Mouse (Mus musculus) intestine, postnatal 0 days (tissue): ENCODE results near the gene Stmnd1. TPM values are rescaled to one million over a fixed set of nuclear protein-coding genes. Genes with fewer than 3 reads are reported as not detected.
"Not testable (repeated sequence)": the region's sequence is repeated elsewhere in the genome, so short reads cannot be mapped to it uniquely, and the experiment has no call there.

Source experiments
- ATAC-seq: fragments of 200-750 bp; cut with Nextera tagmentation; 2 replicates; pipeline ENCODE4 v1.8.0; 2017; ENCODE audit warnings: mild to moderate bottlenecking, moderate TSS enrichment, moderate library complexity
- H3K27ac ChIP-seq: fragments of 300-500 bp; sonication (generic); 2 replicates; pipeline ENCODE4 v1.5.1; 2014; ENCODE audit warnings: mild to moderate bottlenecking, low read depth, low read length, moderate library complexity
- H3K27me3 ChIP-seq: fragments of 300-500 bp; sonication (generic); replicated peaks from 2 replicates; pipeline ENCODE4 v1.6.1; 2014; ENCODE audit warnings: low read length, mixed read lengths; ENCODE audit not compliant: control insufficient read depth, insufficient read depth
- H3K36me3 ChIP-seq: fragments of 300-500 bp; sonication (generic); 2 replicates; pipeline ENCODE4 v1.6.1; 2014; ENCODE audit warnings: mild to moderate bottlenecking, moderate library complexity; ENCODE audit not compliant: control insufficient read depth, insufficient read depth
- H3K4me1 ChIP-seq: fragments of 300-500 bp; sonication (generic); replicated peaks from 2 replicates; pipeline ENCODE4 v1.6.1; 2014; ENCODE audit warnings: antibody characterized with exemption, low read length, mixed read lengths; ENCODE audit not compliant: control insufficient read depth, insufficient read depth
- H3K4me2 ChIP-seq: fragments of 300-500 bp; sonication (generic); replicated peaks from 2 replicates; pipeline ENCODE4 v1.6.1; 2014; ENCODE audit warnings: low read depth, mild to moderate bottlenecking, moderate library complexity
- H3K4me3 ChIP-seq: fragments of 300-500 bp; sonication (generic); 2 replicates; pipeline ENCODE4 v1.5.1; 2014; ENCODE audit warnings: low read depth, low read length
- H3K9ac ChIP-seq: fragments of 300-500 bp; sonication (generic); 2 replicates; pipeline ENCODE4 v1.6.1; 2014; ENCODE audit warnings: mild to moderate bottlenecking, low read depth, low read length
- H3K9me3 ChIP-seq: fragments of 300-500 bp; sonication (generic); 2 replicates; pipeline ENCODE4 v1.6.1; 2016; ENCODE audit warnings: mixed run types; ENCODE audit not compliant: control insufficient read depth
- CTCF ChIP-seq: sonication (generic); IDR thresholded peaks from 2 replicates; pipeline ENCODE4 v1.5.1; 2016; ENCODE audit warnings: low read depth, mild to moderate bottlenecking, control low read depth, antibody characterized with exemption, moderate library complexity
- WGBS: fragments of 180-500 bp; shearing (Covaris S2); extraction: QIAGEN DNeasy Blood & Tissue Kit; methylation state at CpG from one replicate; pipeline ENCODE4 v1.1.7; 2014; 5-methylcytosine and 5-hydroxymethylcytosine counted together
- polyA plus RNA-seq: library from polyadenylated mRNA; unstranded; fragments of >200 nt; fragmentation: Nextera tagmentation; extraction: Ambion mirVana; gene quantifications from 2 replicates; pipeline ENCODE4 v1.2.1, GENCODE M21; 2015

Gene Stmnd1
- 0.42 and 0.60 TPM in 2 replicates for polyA plus RNA-seq

- H3K9me3 ChIP-seq, result no peaks in the 10 kb centered on the region
- no peak within 1 kb of the TSS for H3K9ac ChIP-seq
- ATAC-seq, result no peak
- no peak for TF ChIP-seq CTCF
- WGBS, result 29% methylated on average over 7 of the region's 8 CpGs
- no peak within 1 kb of the TSS for H3K27ac ChIP-seq
- H3K27me3 ChIP-seq, result no peaks in the 10 kb centered on the region
- peaks cover 4% of the 10 kb centered on the region; the same call in 1 of the 2 replicates for H3K4me1 ChIP-seq
- peak within 1 kb of the TSS; percentile 47 for H3K4me2 ChIP-seq
- no peaks in the 10 kb centered on the region for H3K36me3 ChIP-seq
- peak within 1 kb of the TSS; percentile 11; the same call in 1 of the 2 replicates for H3K4me3 ChIP-seq
Measured at GRCm38 (mm10) chr13:46273453-46274110, at the start of gene Stmnd1. Gene Stmnd1 (plus strand): TSS chr13:46273721.

GRCm38 (mm10) chr13:46226956-46227355, 46.6 kb upstream of the Stmnd1 start:
- H3K27ac ChIP-seq, result no peak overlapping the region
- H3K9me3 ChIP-seq, result no peaks in the 10 kb centered on the region
- ATAC-seq, result no peak
- WGBS, result 41% methylated on average over 2 of the region's 2 CpGs
- no peak overlapping the region for H3K4me3 ChIP-seq
- H3K36me3 ChIP-seq, result no peaks in the 10 kb centered on the region
- H3K9ac ChIP-seq, result no peak overlapping the region
- H3K27me3 ChIP-seq, result no peaks in the 10 kb centered on the region
- no peaks in the 10 kb centered on the region for H3K4me1 ChIP-seq
- H3K4me2 ChIP-seq, result no peak overlapping the region
- TF ChIP-seq CTCF, result no peak

- Histone ChIP-seq H3K9ac (no peak overlapping the region), H3K27ac (no peak overlapping the region), H3K4me1 (no peaks in the 10 kb centered on the region), H3K9me3 (no peaks in the 10 kb centered on the region), H3K27me3 (no peaks in the 10 kb centered on the region), H3K4me3 (no peak overlapping the region), H3K4me2 (no peak overlapping the region), H3K36me3 (no peaks in the 10 kb centered on the region)
- 84% methylated on average over 4 of the region's 4 CpGs for WGBS
- ATAC-seq, result no peak
- no peak for TF ChIP-seq CTCF
Measured at GRCm38 (mm10) chr13:46227486-46227885, 46.0 kb upstream of the Stmnd1 start.

- ATAC-seq, H3K4me3 ChIP-seq, H3K27me3 ChIP-seq, H3K4me1 ChIP-seq, H3K27ac ChIP-seq, H3K9me3 ChIP-seq, H3K4me2 ChIP-seq, H3K36me3 ChIP-seq, H3K9ac ChIP-seq: not testable (repeated sequence)
- 88% methylated on average over 1 of the region's 1 CpGs for WGBS
Measured at GRCm38 (mm10) chr13:46228750-46229149, 44.8 kb upstream of the Stmnd1 start.

- H3K27ac ChIP-seq, result no peak overlapping the region
- ATAC-seq, result no peak
- no peaks in the 10 kb centered on the region for H3K27me3 ChIP-seq
- 73% methylated on average over 5 of the region's 5 CpGs for WGBS
- no peak overlapping the region for H3K4me3 ChIP-seq
- TF ChIP-seq CTCF, result no peak
- no peak overlapping the region for H3K4me2 ChIP-seq
- no peaks in the 10 kb centered on the region for H3K9me3 ChIP-seq
- no peaks in the 10 kb centered on the region for H3K36me3 ChIP-seq
- H3K9ac ChIP-seq, result no peak overlapping the region
- H3K4me1 ChIP-seq, result no peaks in the 10 kb centered on the region
Measured at GRCm38 (mm10) chr13:46231514-46232085, 41.9 kb upstream of the Stmnd1 start.

GRCm38 (mm10) chr13:46237723-46238349, 35.7 kb upstream of the Stmnd1 start:
- Histone ChIP-seq H3K36me3 (no peaks in the 10 kb centered on the region), H3K4me3 (no peak overlapping the region), H3K9ac (no peak overlapping the region), H3K4me2 (no peak overlapping the region), H3K27me3 (peaks cover 3% of the 10 kb centered on the region; the same call in 1 of the 2 replicates), H3K4me1 (no peaks in the 10 kb centered on the region), H3K9me3 (no peaks in the 10 kb centered on the region), H3K27ac (no peak overlapping the region)
- ATAC-seq, result peak; percentile 54; the same call in 1 of the 2 replicates
- WGBS, result 31% methylated on average over 7 of the region's 7 CpGs
- TF ChIP-seq CTCF, result no peak
